Mouse (Mus musculus): Measurements from ENCODE around the gene Ypel4.

Gene Ypel4

GRCm38 (mm10) chr2:84762295-84762694 lies 28.4 kb downstream of the Ypel4 start:
- DNase-seq = no peak

GRCm38 (mm10) chr2:84762818-84763217 lies 29.0 kb downstream of the Ypel4 start:
- DNase-seq = no peak

GRCm38 (mm10) chr2:84770501-84770900 lies 36.6 kb downstream of the Ypel4 start:
- no peak for DNase-seq

- no peak for DNase-seq
Observed at GRCm38 (mm10) chr2:84772454-84772853, 38.6 kb downstream of the Ypel4 start.

DNA sequence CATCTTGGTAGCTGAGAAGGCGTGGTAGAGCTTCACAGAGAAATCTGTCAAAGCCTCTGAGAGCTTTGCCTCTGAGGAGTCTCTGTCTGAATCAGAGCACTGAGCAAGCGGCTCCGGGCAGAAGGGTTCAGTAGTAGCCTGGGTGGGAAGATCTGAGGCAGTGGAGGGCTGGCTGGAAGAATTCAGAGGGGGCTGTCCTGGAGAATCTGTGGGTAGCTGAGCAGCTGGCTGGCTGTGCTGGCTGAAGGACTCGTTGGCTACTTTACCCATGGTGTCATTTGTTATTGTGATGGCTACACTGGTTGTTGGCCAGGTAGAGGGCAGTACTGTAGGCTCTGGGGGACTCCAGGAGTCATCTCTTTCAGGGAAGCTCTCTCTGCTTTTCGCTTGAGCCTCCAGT lies 39.3 kb downstream of the Ypel4 start:
- DNase-seq = no peak

DNA sequence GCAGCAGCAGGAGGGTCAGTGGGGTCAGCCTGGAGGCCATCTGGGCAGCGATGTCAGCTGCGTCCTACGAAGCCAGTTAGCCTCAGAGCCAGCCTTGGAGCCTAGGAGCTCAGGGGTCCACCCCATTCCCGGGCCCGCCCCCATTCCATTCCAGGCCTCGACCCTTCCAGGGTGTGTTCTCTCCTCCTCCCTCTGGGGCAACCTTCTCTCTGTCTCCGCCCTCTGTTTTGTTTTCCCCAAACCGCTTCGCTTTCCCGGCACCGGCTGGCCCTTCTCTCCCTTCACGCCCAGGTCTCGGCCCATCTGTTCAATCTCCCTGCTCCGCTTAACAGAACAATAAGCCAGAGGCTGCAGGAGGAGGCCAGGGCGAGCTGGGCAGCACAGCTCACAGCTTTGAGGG lies 40.9 kb downstream of the Ypel4 start:
- peak; percentile 63 to 73 for DNase-seq

DNA sequence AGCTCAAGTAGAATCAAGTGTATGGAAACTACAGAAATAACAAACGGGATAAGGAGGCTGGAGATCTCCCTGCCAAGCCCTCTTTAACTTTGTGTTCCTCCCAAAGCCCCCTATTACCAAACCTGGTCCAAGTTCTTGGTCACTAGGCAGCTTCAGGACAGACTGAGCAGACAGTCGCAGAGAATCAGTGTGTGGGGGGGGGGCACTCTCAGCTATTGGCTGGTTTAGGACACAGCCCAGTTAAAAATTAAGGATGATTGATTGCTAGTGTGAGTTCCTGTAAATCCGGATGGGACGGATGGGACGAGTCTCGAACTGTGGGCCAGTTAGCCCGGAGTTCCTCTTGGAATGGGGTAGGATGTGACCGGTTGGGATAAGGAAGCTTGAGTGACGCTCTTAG lies 41.4 kb downstream of the Ypel4 start, which contains the start of gene Serping1:
TSS of gene Serping1 (minus strand) at position 204 of the 400 bp plus-strand sequence.
- DNase-seq = no peak

GRCm38 (mm10) chr2:84775665-84776064 lies 41.8 kb downstream of the Ypel4 start:
- DNase-seq = peak in 1 of 2 experiments; percentile 13

- no peak for DNase-seq
Observed at GRCm38 (mm10) chr2:84777706-84778105, 43.8 kb downstream of the Ypel4 start.

DNA sequence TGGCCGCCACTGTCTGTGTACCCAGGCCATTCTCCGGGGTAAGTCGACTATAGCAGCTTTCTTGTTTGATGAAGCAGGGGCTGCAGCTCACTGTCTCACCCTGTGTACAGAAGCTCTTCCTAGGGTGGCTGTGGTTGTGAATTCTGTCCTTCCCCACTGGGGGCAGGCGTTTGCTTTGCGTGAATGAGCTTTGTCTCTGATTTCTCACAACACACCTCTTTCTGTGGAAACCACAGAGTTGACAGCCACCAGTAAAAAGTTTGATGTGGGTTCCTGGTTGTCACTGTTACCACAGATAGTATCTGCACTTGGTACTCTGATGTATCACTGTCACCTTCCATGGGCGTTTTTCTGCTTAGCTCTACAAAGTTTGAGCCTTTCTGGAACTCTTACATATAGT lies 45.4 kb downstream of the Ypel4 start:
- DNase-seq = no peak

DNA sequence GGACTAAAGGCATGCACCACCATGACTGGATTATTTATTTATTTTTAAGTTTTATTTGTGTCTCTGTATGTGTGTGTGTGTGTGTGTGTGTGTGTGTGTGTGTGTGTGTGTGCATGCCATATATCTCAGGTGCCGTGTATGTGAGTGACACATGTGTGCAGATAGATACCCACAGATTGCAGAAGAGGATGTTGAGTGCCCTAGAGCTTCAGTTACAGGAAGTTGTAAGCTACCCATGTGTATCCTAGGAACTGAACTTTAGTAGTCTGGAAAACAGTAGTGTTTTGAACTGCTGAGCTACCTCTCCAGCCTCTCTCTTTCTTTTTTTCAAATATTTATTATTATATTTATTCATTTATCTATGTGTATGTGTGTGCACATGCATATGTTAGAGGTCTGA lies 49.5 kb downstream of the Ypel4 start:
- DNase-seq = no peak

DNA sequence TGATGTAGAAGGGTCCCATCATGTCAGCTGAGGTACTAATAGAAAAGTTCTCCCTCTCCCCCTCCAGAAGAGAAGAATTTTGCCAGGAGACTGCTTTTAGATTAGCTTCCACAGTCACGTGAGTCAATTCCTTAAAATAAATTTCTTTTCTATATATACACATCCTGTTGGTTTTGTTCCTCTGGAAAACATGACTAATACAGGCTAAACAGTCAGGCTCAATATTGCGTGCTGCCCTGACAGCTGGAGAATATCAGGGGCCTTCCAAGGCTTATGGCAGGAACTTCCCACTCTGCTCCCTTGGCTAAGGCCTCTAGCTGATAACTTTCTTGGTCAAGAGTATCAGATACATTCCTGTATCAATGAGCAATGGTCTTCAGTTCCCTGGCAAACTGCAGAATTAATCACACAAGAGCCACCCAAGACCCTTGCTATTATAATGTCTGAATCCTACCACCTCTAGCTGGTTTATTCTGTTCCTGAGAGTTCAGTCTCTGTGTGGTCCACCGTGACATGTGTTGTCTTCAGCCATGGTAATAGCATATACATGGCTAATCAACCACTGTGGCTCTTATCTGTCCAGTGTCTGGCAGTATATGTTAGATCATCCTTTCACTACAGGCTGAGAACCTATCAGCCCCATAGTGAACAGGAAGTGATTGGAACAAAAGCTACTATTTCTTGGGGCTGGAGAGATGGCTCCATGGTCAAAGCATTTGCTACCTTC lies 50.1 kb downstream of the Ypel4 start:
- no peak for DNase-seq
